Mouse (Mus musculus) liver, embryonic 15.5 days (tissue): ENCODE data around the gene Trmt5. TPM values are rescaled to one million over a fixed set of nuclear protein-coding genes. Genes with fewer than 3 reads are reported as not detected.

Experiments
- ATAC-seq: fragments of 200-750 bp; cut with Nextera tagmentation; 2 replicates; pipeline ENCODE4 v1.8.0; 2017; ENCODE audit warnings: moderate number of reproducible peaks, mild to moderate bottlenecking, moderate library complexity; ENCODE audit not compliant: insufficient read depth
- H3K27ac ChIP-seq: fragments of 300-500 bp; sonication (generic); replicated peaks from 2 replicates; pipeline ENCODE4 v1.5.1; 2015; ENCODE audit warnings: mild to moderate bottlenecking, inconsistent platforms
- H3K27me3 ChIP-seq: fragments of 300-500 bp; sonication (generic); 2 replicates; pipeline ENCODE4 v1.6.1; 2015; ENCODE audit warnings: mild to moderate bottlenecking, inconsistent platforms
- H3K36me3 ChIP-seq: fragments of 300-500 bp; sonication (generic); replicated peaks from 2 replicates; pipeline ENCODE4 v1.6.1; 2015; ENCODE audit warnings: moderate library complexity, mild to moderate bottlenecking, inconsistent platforms
- H3K4me1 ChIP-seq: fragments of 300-500 bp; sonication (generic); replicated peaks from 2 replicates; pipeline ENCODE4 v1.6.1; 2015; ENCODE audit warnings: inconsistent platforms
- H3K4me2 ChIP-seq: fragments of 300-500 bp; sonication (generic); 2 replicates; pipeline ENCODE4 v1.6.1; 2015; ENCODE audit warnings: moderate library complexity, mild to moderate bottlenecking, inconsistent platforms
- H3K4me3 ChIP-seq: fragments of 300-500 bp; sonication (generic); replicated peaks from 2 replicates; pipeline ENCODE4 v1.5.1; 2015; ENCODE audit warnings: mild to moderate bottlenecking, inconsistent platforms
- H3K9ac ChIP-seq: fragments of 300-500 bp; sonication (generic); 2 replicates; pipeline ENCODE4 v1.6.1; 2015; ENCODE audit warnings: moderate library complexity, mild to moderate bottlenecking, inconsistent platforms
- H3K9me3 ChIP-seq: fragments of 300-500 bp; sonication (generic); replicated peaks from 2 replicates; pipeline ENCODE4 v1.6.1; 2016; ENCODE audit warnings: inconsistent platforms
- WGBS: fragments of 180-500 bp; shearing (Covaris S2); methylation state at CpG from one replicate; pipeline ENCODE4 v1.1.7; 2015; ENCODE audit warnings: mixed read lengths; ENCODE audit not compliant: insufficient replicate concordance; 5-methylcytosine and 5-hydroxymethylcytosine counted together
- polyA plus RNA-seq: library from polyadenylated mRNA; unstranded; fragments of >200 nt; fragmentation: Nextera tagmentation; extraction: Ambion mirVana; gene quantifications from 2 replicates; pipeline ENCODE4 v1.2.1, GENCODE M21; 2015

Gene Trmt5
- polyA plus RNA-seq, 1 experiment from 2014 or later, result 6.3 TPM

- 81% methylated on average over 4 of the region's 4 CpGs for WGBS
- Histone ChIP-seq H3K36me3 (no peaks in the 10 kb centered on the region), H3K4me2 (no peak overlapping the region), H3K9me3 (no peaks in the 10 kb centered on the region), H3K4me1 (no peaks in the 10 kb centered on the region), H3K27ac (no peak overlapping the region), H3K9ac (no peak overlapping the region), H3K4me3 (no peak overlapping the region), H3K27me3 (no peaks in the 10 kb centered on the region)
- ATAC-seq, result no peak
Measured at GRCm38 (mm10) chr12:73269933-73270332, 16.6 kb downstream of the Trmt5 start.

- Histone ChIP-seq H3K4me2 (no peak overlapping the region), H3K9ac (no peak overlapping the region), H3K4me3 (no peak overlapping the region), H3K27me3 (no peaks in the 10 kb centered on the region), H3K36me3 (no peaks in the 10 kb centered on the region), H3K27ac (no peak overlapping the region), H3K4me1 (no peaks in the 10 kb centered on the region), H3K9me3 (no peaks in the 10 kb centered on the region)
- ATAC-seq, result no peak
- WGBS, result 82% methylated on average over 3 of the region's 3 CpGs
Measured at GRCm38 (mm10) chr12:73269531-73269930, 17.0 kb downstream of the Trmt5 start.

- Histone ChIP-seq H3K4me1 (no peaks in the 10 kb centered on the region), H3K9me3 (no peaks in the 10 kb centered on the region), H3K36me3 (no peaks in the 10 kb centered on the region), H3K27me3 (no peaks in the 10 kb centered on the region), H3K4me2 (no peak overlapping the region), H3K9ac (no peak overlapping the region), H3K4me3 (no peak overlapping the region), H3K27ac (no peak overlapping the region)
- no peak for ATAC-seq
- WGBS, result 76% methylated on average over 1 of the region's 1 CpGs
Measured at GRCm38 (mm10) chr12:73268497-73268896, 18.0 kb downstream of the Trmt5 start.

DNA sequence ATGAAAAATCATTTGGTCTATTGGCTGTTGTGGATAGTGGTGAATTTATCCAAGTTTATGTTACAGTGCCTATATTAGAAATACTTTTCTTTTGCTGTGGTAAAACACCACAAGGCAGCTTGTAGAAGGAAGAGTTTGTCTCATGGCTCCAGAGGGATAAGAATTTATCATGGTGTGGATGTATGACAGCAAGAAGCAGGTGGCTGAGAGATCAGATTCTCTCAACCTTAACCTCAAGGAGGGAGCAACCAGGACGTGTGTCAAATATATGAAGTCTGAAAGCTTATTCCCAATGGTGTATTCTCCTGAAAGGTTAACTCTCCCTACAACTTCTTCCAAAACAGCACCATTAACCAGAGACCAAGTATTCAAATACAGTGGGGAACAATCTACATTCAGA, 19.9 kb downstream of the Trmt5 start:
- Histone ChIP-seq H3K9me3 (no peaks in the 10 kb centered on the region), H3K9ac (no peak overlapping the region), H3K4me3 (no peak overlapping the region), H3K27me3 (no peaks in the 10 kb centered on the region), H3K4me1 (no peaks in the 10 kb centered on the region), H3K27ac (no peak overlapping the region), H3K4me2 (no peak overlapping the region), H3K36me3 (no peaks in the 10 kb centered on the region)
- 51% methylated on average over 1 of the region's 1 CpGs for WGBS
- ATAC-seq, result no peak

- H3K4me2 ChIP-seq, result no peak overlapping the region
- WGBS, result 64% methylated on average over 3 of the region's 3 CpGs
- no peaks in the 10 kb centered on the region for H3K27me3 ChIP-seq
- no peak overlapping the region for H3K9ac ChIP-seq
- H3K4me3 ChIP-seq, result no peak overlapping the region
- H3K36me3 ChIP-seq, result no peaks in the 10 kb centered on the region
- H3K4me1 ChIP-seq, result no peaks in the 10 kb centered on the region
- no peaks in the 10 kb centered on the region for H3K9me3 ChIP-seq
- ATAC-seq, result no peak
- no peak overlapping the region for H3K27ac ChIP-seq
Measured at GRCm38 (mm10) chr12:73265381-73265978, 21.0 kb downstream of the Trmt5 start.

GRCm38 (mm10) chr12:73260339-73260738, 26.2 kb downstream of the Trmt5 start:
- no peak overlapping the region for H3K9ac ChIP-seq
- H3K4me3 ChIP-seq, result no peak overlapping the region
- WGBS, result 74% methylated on average over 1 of the region's 1 CpGs
- no peak for ATAC-seq
- no peak overlapping the region for H3K27ac ChIP-seq
- no peak overlapping the region for H3K4me2 ChIP-seq
- no peaks in the 10 kb centered on the region for H3K36me3 ChIP-seq
- H3K9me3 ChIP-seq, result no peaks in the 10 kb centered on the region
- H3K27me3 ChIP-seq, result no peaks in the 10 kb centered on the region
- no peaks in the 10 kb centered on the region for H3K4me1 ChIP-seq

DNA sequence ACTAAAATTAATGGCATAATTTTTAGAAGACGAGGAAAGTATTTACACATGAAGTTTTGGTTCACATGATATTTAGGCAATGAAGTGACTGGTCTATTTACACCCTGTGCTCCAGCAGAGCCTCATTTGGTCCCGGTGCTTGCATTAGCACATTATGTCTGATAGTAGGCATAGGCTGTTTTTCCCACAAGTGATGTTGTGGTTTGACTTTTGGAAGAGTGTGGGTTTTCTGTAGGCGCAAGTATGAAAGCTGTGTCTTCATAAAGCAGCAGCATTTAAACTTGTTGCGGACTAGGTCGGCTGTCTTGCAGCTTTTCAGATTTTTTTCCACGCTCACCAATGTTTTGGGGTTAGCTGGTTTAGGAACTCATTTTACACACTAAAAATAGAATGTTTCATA, 27.2 kb downstream of the Trmt5 start:
- Histone ChIP-seq H3K9me3 (no peaks in the 10 kb centered on the region), H3K9ac (no peak overlapping the region), H3K36me3 (no peaks in the 10 kb centered on the region), H3K27me3 (no peaks in the 10 kb centered on the region), H3K27ac (no peak overlapping the region), H3K4me1 (no peaks in the 10 kb centered on the region), H3K4me2 (no peak overlapping the region), H3K4me3 (no peak overlapping the region)
- no peak for ATAC-seq
- WGBS, result 72% methylated on average over 6 of the region's 6 CpGs

DNA sequence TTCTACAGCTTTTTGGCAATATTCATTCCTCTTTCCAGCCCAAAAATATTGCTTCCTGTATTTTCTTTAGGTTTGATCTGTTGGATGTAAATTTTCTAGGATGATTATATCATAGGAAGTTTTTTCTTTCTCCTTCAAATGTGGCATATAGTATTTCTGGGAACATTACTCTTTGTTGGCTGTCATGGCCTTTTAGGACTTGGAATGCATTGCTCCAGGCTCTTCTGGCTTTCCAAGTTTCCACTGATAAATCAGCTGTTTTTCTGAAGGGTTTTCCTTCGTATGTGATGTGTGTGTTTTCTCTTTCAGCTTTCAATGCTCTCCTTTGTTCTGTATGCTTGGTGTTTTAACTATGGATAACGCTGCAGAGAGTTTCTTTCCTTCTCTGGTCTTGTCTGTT, 31.5 kb downstream of the Trmt5 start:
- H3K4me1 ChIP-seq, result no peaks in the 10 kb centered on the region
- no peaks in the 10 kb centered on the region for H3K27me3 ChIP-seq
- no peak overlapping the region for H3K9ac ChIP-seq
- H3K4me3 ChIP-seq, result no peak overlapping the region
- no peak for ATAC-seq
- WGBS, result 52% methylated on average over 2 of the region's 2 CpGs
- H3K27ac ChIP-seq, result no peak overlapping the region
- H3K4me2 ChIP-seq, result no peak overlapping the region
- H3K9me3 ChIP-seq, result no peaks in the 10 kb centered on the region
- H3K36me3 ChIP-seq, result no peaks in the 10 kb centered on the region

GRCm38 (mm10) chr12:73245687-73246086, 40.8 kb downstream of the Trmt5 start:
- H3K27me3 ChIP-seq, result no peaks in the 10 kb centered on the region
- H3K27ac ChIP-seq, result no peak overlapping the region
- no peaks in the 10 kb centered on the region for H3K4me1 ChIP-seq
- 74% methylated on average over 5 of the region's 5 CpGs for WGBS
- H3K36me3 ChIP-seq, result no peaks in the 10 kb centered on the region
- no peak overlapping the region for H3K9ac ChIP-seq
- no peak for ATAC-seq
- H3K4me3 ChIP-seq, result no peak overlapping the region
- no peaks in the 10 kb centered on the region for H3K9me3 ChIP-seq
- no peak overlapping the region for H3K4me2 ChIP-seq

DNA sequence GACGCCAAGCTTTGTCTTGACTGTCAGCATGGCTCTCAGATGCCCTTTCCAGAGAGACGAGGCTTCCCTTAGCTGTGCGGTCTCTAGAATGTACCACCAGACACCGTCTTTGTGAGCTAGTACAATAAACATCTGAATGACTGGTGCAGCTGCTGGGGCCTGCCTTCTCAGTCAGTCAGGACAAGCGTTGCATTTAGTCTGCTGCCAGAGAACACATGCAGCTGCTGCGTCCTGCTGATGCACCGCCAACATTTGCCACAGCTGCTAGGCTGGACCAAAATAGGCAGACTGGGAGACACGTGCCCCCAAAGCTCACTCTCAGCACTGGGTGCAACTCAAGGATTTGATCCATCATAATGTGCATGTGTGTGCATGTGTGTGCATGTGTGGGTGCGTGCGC, 44.5 kb downstream of the Trmt5 start:
- 73% methylated on average over 10 of the region's 10 CpGs for WGBS
- Histone ChIP-seq H3K27me3 (no peaks in the 10 kb centered on the region), H3K36me3 (no peaks in the 10 kb centered on the region), H3K4me1 (no peaks in the 10 kb centered on the region), H3K9me3 (no peaks in the 10 kb centered on the region), H3K27ac (no peak overlapping the region), H3K9ac (no peak overlapping the region), H3K4me3 (no peak overlapping the region), H3K4me2 (no peak overlapping the region)
- no peak for ATAC-seq

- H3K4me1 ChIP-seq, result no peaks in the 10 kb centered on the region
- ATAC-seq, result no peak
- H3K27me3 ChIP-seq, result no peaks in the 10 kb centered on the region
- no peak overlapping the region for H3K27ac ChIP-seq
- H3K4me2 ChIP-seq, result no peak overlapping the region
- H3K9me3 ChIP-seq, result no peaks in the 10 kb centered on the region
- H3K4me3 ChIP-seq, result no peak overlapping the region
- H3K9ac ChIP-seq, result no peak overlapping the region
- WGBS, result 73% methylated on average over 2 of the region's 2 CpGs
- H3K36me3 ChIP-seq, result no peaks in the 10 kb centered on the region
Measured at GRCm38 (mm10) chr12:73232586-73232985, 53.9 kb downstream of the Trmt5 start.

- Histone ChIP-seq H3K27me3 (no peaks in the 10 kb centered on the region), H3K9ac (no peak overlapping the region), H3K27ac (no peak overlapping the region), H3K36me3 (no peaks in the 10 kb centered on the region), H3K4me1 (no peaks in the 10 kb centered on the region), H3K9me3 (no peaks in the 10 kb centered on the region), H3K4me3 (no peak overlapping the region), H3K4me2 (no peak overlapping the region)
- ATAC-seq, result no peak
Measured at GRCm38 (mm10) chr12:73231552-73231951, 55.0 kb downstream of the Trmt5 start.
